Mouse (Mus musculus) neutrophil, adult 59 days (primary cell): ENCODE measurements around the gene Mettl23. TPM values are rescaled to one million over a fixed set of nuclear protein-coding genes. Genes with fewer than 3 reads are reported as not detected.

Experiments used
- total RNA-seq, 2 experiments: library from RNA; stranded (reverse); gene quantifications; 1 replicate in 1 of 2; 2 replicates in 1 of 2; pipeline ENCODE4 v1.2.4; 2023

Mettl23 gene
- total RNA-seq, result 10 to 100 TPM; 17.5 to 24.8 TPM

GRCm38 (mm10) chr11:116843261-116844233 lies at the start of gene Mettl23, which contains the start of gene Jmjd6:
Gene Mettl23 (plus strand): TSS chr11:116843278.
Gene Jmjd6 (minus strand): TSS chr11:116843449.

GRCm38 (mm10) chr11:116827534-116828165 lies 15.4 kb upstream of the Mettl23 start, which contains the start of gene Mxra7:
Gene Mxra7 (minus strand): TSS chr11:116828046.

GRCm38 (mm10) chr11:116852291-116852890 lies 9.3 kb downstream of the Mettl23 start, which contains the start of gene Mfsd11:
Gene Mfsd11 (plus strand): TSS chr11:116852440.

GRCm38 (mm10) chr11:116852891-116853511 lies 9.9 kb downstream of the Mettl23 start, which contains the start of gene Srsf2:
Gene Srsf2 (minus strand): TSS chr11:116853094.

Other genes starting within 250 kb of the Mettl23 start
- gene Rhbdf2, start 216.3 kb upstream of the Mettl23 start, total RNA-seq, result 10 to 100 TPM; 93.8 to 95.4 TPM
- gene Prcd, start 189.7 kb upstream of the Mettl23 start, total RNA-seq, result not detected
- gene Cygb, start 189.0 kb upstream of the Mettl23 start, total RNA-seq, result not detected
- not detected for gene St6galnac1, start 67.8 kb upstream of the Mettl23 start, total RNA-seq
- gene Mxra7, start 15.2 kb upstream of the Mettl23 start, total RNA-seq, result 1 to 10 TPM; 1.3 to 1.6 TPM
- 10 to 100 TPM; 78.1 to 81.3 TPM for gene Jmjd6, start 171 bp downstream of the Mettl23 start, total RNA-seq
- 10 to 100 TPM; 22.2 to 27.5 TPM for gene Mfsd11, start 9.2 kb downstream of the Mettl23 start, total RNA-seq
- 100 to 1,000 TPM; 266 to 284 TPM for gene Srsf2, start 9.8 kb downstream of the Mettl23 start, total RNA-seq
- gene Mgat5b, start 75.6 kb downstream of the Mettl23 start, total RNA-seq, result not detected